In genomic region chr2:16483943-16484342, GRCm38 (mm10) we compare ENCODE assay signal across 9 mouse cellular contexts.
DNase-seq lines count a peak whose midpoint lies in the region; ATAC-seq lines count a peak whose summit lies in the region.
"Had no signal": no experiment of that assay in that cellular context is flagged by ENCODE, and none has a peak within 500 bp of the region (broad histone marks: within the 10 kb centered on the region; RNA-seq: fewer than 3 reads in every experiment).

No protein-coding gene starts in this region.

- intact Hi-C loops in left cerebral cortex, postnatal 4 days (cut with DNase I) = no loop called here
- intact Hi-C loops in left cerebral cortex, postnatal 36 days (cut with DNase I) = no loop called here
- intact Hi-C loops in heart, postnatal 10 days (cut with DNase I) = no loop called here

- no peak for ATAC-seq in CD4-positive, CD25-positive, alpha-beta regulatory T cell, adult 4 months

- peak; percentile 28 for DNase-seq in left cerebral cortex, postnatal 4 days
- no peak for DNase-seq in left cerebral cortex, postnatal 36 days (ENCODE audit: low spot score in 2 of 2)
- peak; percentile 58 to 72 for DNase-seq in cerebellum, postnatal 14 days
- DNase-seq in layer of hippocampus, postnatal 14 days (ENCODE audit: low spot score in 2 of 2) = peak; percentile 26 to 72
- peak; percentile 36 for DNase-seq in thymus, postnatal 25 days
- DNase-seq in urinary bladder, adult 2 months (ENCODE audit: low spot score) = no peak
- no peak for DNase-seq in heart, postnatal 10 days
- DNase-seq: kidney, adult 18-20 months had no signal

Comparison
In these comparisons a context has a peak if more than half of its experiments do, and no peak if none do; other contexts are left out.
1. DNase-seq: peak in left cerebral cortex, postnatal 4 days (single experiment), cerebellum, postnatal 14 days (2 of 2), layer of hippocampus, postnatal 14 days (2 of 2) and thymus, postnatal 25 days (single experiment); none in left cerebral cortex, postnatal 36 days (0 of 2), urinary bladder, adult 2 months (single experiment) and heart, postnatal 10 days (0 of 2).